Mouse (Mus musculus): ENCODE results near the gene Ankrd22.

DNA sequence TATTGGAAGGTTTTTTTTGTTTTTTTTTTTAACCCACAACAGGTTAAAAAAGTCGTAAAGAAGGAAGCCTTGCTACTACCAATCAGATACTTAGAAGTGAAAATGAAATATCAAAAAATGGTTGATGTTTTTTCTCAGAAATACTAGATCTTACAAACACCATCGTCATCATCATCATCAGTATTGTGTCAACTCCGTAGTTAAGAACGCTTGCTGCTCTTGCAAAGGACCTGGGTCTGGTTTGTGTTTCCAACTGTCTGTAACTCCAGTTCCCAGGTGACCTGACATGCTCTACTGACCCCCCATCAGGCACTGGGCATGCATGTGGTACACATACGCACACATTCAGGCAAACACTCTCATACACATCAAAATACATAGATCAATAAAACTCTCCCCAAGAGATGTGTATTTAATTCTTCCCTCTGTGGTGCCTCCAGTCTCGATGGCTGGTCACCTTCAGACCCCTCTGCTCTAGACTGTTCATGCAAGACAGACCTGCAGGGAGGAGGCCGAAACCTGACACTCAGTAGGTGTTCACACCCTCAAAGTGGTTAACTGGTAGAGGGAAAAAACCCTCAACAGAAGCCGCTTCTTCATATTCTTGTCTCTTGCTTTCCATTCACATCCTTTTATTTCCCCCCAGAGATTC is 44.2 kb upstream of the Ankrd22 start:
- no peak for TF ChIP-seq GATA1 (IDR thresholded peaks at IDR 0.05; ENCODE audit: borderline replicate concordance, low read length)
- no peak for TF ChIP-seq FLI1 (IDR thresholded peaks at IDR 0.05; ENCODE audit: low read length)

All from megakaryocyte, embryonic 14.5 days (primary cell).